Mouse (Mus musculus): Measurements from ENCODE around the gene Srpk1.

The Srpk1 gene

GRCm38 (mm10) chr17:28613096-28613495 is 9.4 kb downstream of the Srpk1 start:
- no peak for DNase-seq (ENCODE audit: low spot score in 2 of 2)

GRCm38 (mm10) chr17:28612603-28613002 is 9.9 kb downstream of the Srpk1 start:
- DNase-seq (ENCODE audit: low spot score in 2 of 2) = no peak

GRCm38 (mm10) chr17:28609543-28609942 is 13.0 kb downstream of the Srpk1 start:
- DNase-seq (ENCODE audit: low spot score in 2 of 2) = no peak

GRCm38 (mm10) chr17:28601557-28602250 is 20.8 kb downstream of the Srpk1 start:
- DNase-seq (ENCODE audit: low spot score in 2 of 2) = no peak

- DNase-seq (ENCODE audit: low spot score in 2 of 2) = no peak
Measured at GRCm38 (mm10) chr17:28600780-28601179, 21.7 kb downstream of the Srpk1 start.

- no peak for DNase-seq (ENCODE audit: low spot score in 2 of 2)
Measured at GRCm38 (mm10) chr17:28593965-28594364, 28.5 kb downstream of the Srpk1 start.

- DNase-seq (ENCODE audit: low spot score in 2 of 2) = peak; percentile 71 to 86
Measured at GRCm38 (mm10) chr17:28592998-28593397, 29.5 kb downstream of the Srpk1 start.

- DNase-seq (ENCODE audit: low spot score in 2 of 2) = no peak
Measured at GRCm38 (mm10) chr17:28591476-28591875, 31.0 kb downstream of the Srpk1 start.

GRCm38 (mm10) chr17:28590596-28590995 is 31.9 kb downstream of the Srpk1 start:
- no peak for DNase-seq (ENCODE audit: low spot score in 2 of 2)

- no peak for DNase-seq (ENCODE audit: low spot score in 2 of 2)
Measured at GRCm38 (mm10) chr17:28588591-28588990, 33.9 kb downstream of the Srpk1 start.

GRCm38 (mm10) chr17:28586509-28586908 is 36.0 kb downstream of the Srpk1 start:
- DNase-seq (ENCODE audit: low spot score in 2 of 2) = no peak

GRCm38 (mm10) chr17:28581056-28581455 is 41.5 kb downstream of the Srpk1 start:
- no peak for DNase-seq (ENCODE audit: low spot score in 2 of 2)

- no peak for DNase-seq (ENCODE audit: low spot score in 2 of 2)
Measured at GRCm38 (mm10) chr17:28580396-28580795, 42.1 kb downstream of the Srpk1 start.

GRCm38 (mm10) chr17:28575244-28576125 is 47.0 kb downstream of the Srpk1 start, which contains the start of gene Lhfpl5:
Lhfpl5 (plus strand) TSS chr17:28575641.
- DNase-seq (ENCODE audit: low spot score in 2 of 2) = no peak

- peak in 1 of 2 experiments; percentile 41 for DNase-seq (ENCODE audit: low spot score in 2 of 2)
Measured at GRCm38 (mm10) chr17:28572941-28573340, 49.6 kb downstream of the Srpk1 start.

GRCm38 (mm10) chr17:28572521-28572920 is 50.0 kb downstream of the Srpk1 start:
- DNase-seq (ENCODE audit: low spot score in 2 of 2) = no peak

- DNase-seq (ENCODE audit: low spot score in 2 of 2) = no peak
Measured at GRCm38 (mm10) chr17:28571868-28572267, 50.6 kb downstream of the Srpk1 start.

GRCm38 (mm10) chr17:28567541-28567940 is 55.0 kb downstream of the Srpk1 start:
- no peak for DNase-seq (ENCODE audit: low spot score in 2 of 2)

- DNase-seq (ENCODE audit: low spot score in 2 of 2) = no peak
Measured at GRCm38 (mm10) chr17:28565181-28565580, 57.3 kb downstream of the Srpk1 start.

GRCm38 (mm10) chr17:28561613-28562012 is 60.9 kb downstream of the Srpk1 start:
- DNase-seq (ENCODE audit: low spot score in 2 of 2) = no peak

GRCm38 (mm10) chr17:28560598-28560997 is 61.9 kb downstream of the Srpk1 start, which contains the start of gene Clps:
Clps (minus strand) TSS chr17:28560766.
- no peak for DNase-seq (ENCODE audit: low spot score in 2 of 2)

GRCm38 (mm10) chr17:28557772-28558171 is 64.7 kb downstream of the Srpk1 start:
- no peak for DNase-seq (ENCODE audit: low spot score in 2 of 2)
